Mouse (Mus musculus) E14TG2a.4 (cell line): ENCODE data around the gene Sh3bgrl2.

ENCODE experiments used
- H3K27me3 ChIP-seq: 2 replicates; pipeline ENCODE4 v1.6.1; 2014; ENCODE audit warnings: low read length, control low read depth; ENCODE audit not compliant: insufficient read depth
- H3K36me3 ChIP-seq: 2 replicates; pipeline ENCODE4 v1.6.1; 2014; ENCODE audit warnings: low read length, control low read depth; ENCODE audit not compliant: insufficient read depth
- H3K4me1 ChIP-seq: replicated peaks from 2 replicates; pipeline ENCODE4 v1.6.1; 2014; ENCODE audit warnings: low read depth, low read length, control low read depth
- H3K4me3 ChIP-seq: replicated peaks from 2 replicates; pipeline ENCODE4 v1.5.1; 2014; ENCODE audit warnings: mild to moderate bottlenecking, low read length
- H3K9me3 ChIP-seq: 2 replicates; pipeline ENCODE4 v1.6.1; 2014; ENCODE audit warnings: low read length, control low read depth
- CTCF ChIP-seq: conservative IDR thresholded peaks from 2 replicates; pipeline ENCODE4 v1.5.1; 2014; ENCODE audit warnings: low read length
- NANOG ChIP-seq: IDR thresholded peaks from 2 replicates; pipeline ENCODE4 v1.6.1; 2014; ENCODE audit warnings: borderline replicate concordance, low read length, mixed read lengths
- POU5F1 ChIP-seq: IDR thresholded peaks from 2 replicates; pipeline ENCODE4 v1.6.1; 2014; ENCODE audit warnings: low read length, borderline replicate concordance

Gene Sh3bgrl2

DNA sequence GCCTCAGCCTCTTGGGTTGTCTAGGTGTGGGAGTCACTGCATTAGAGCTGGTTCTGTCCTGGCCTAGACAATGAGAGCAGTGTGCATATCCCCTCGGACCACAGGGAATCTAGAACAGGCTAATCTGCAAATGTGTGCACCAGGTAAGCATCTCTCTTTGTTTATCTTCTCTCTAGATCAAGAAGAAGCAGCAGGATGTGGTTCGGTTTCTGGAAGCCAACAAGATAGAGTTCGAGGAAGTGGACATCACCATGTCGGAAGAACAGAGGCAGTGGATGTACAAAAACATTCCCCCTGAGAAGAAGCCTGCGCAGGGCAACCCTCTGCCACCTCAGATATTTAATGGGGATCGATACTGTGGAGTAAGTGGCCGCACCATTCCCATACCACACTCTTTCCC lies 29.1 kb downstream of the Sh3bgrl2 start:
- H3K27me3 ChIP-seq = no peaks in the 10 kb centered on the region
- H3K9me3 ChIP-seq = no peaks in the 10 kb centered on the region
- H3K4me1 ChIP-seq = peaks cover 5% of the 10 kb centered on the region; the same call in 1 of the 2 replicates
- H3K4me3 ChIP-seq = no peak overlapping the region
- H3K36me3 ChIP-seq = no peaks in the 10 kb centered on the region
- no peak for TF ChIP-seq CTCF
- no peak for TF ChIP-seq POU5F1
- TF ChIP-seq NANOG = no peak

- no peaks in the 10 kb centered on the region for H3K9me3 ChIP-seq
- H3K27me3 ChIP-seq = no peaks in the 10 kb centered on the region
- TF ChIP-seq POU5F1 (no peak), NANOG (no peak), CTCF (no peak)
- H3K4me3 ChIP-seq = no peak overlapping the region
- H3K36me3 ChIP-seq = no peaks in the 10 kb centered on the region
- H3K4me1 ChIP-seq = no peaks in the 10 kb centered on the region
Measured at GRCm38 (mm10) chr9:83579049-83579448, 30.9 kb downstream of the Sh3bgrl2 start.

DNA sequence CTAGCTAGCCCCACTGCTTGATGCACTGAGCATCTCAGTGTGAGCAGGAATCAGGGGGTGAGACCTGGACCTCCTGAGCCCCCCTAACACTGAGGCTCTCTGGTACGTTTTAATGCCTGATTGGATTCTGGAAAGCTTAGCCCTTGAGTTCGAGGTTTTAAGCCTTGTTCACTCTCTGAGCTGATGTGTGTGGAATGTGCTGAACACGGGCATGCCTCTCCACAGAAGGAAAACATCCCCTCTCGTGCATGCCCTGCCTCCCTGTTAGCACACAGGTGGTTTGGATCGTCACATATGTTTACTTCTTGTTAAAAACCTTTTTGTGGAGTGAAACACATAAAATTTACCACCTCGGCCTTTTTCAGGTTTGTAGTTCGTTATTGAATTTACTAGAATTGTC lies 34.6 kb downstream of the Sh3bgrl2 start:
- H3K9me3 ChIP-seq = no peaks in the 10 kb centered on the region
- no peaks in the 10 kb centered on the region for H3K4me1 ChIP-seq
- TF ChIP-seq CTCF = no peak
- TF ChIP-seq POU5F1 = no peak
- TF ChIP-seq NANOG = no peak
- no peaks in the 10 kb centered on the region for H3K27me3 ChIP-seq
- H3K36me3 ChIP-seq = no peaks in the 10 kb centered on the region
- no peak overlapping the region for H3K4me3 ChIP-seq

GRCm38 (mm10) chr9:83586316-83587050 lies 38.4 kb downstream of the Sh3bgrl2 start:
- no peaks in the 10 kb centered on the region for H3K4me1 ChIP-seq
- H3K4me3 ChIP-seq = no peak overlapping the region
- no peaks in the 10 kb centered on the region for H3K27me3 ChIP-seq
- H3K36me3 ChIP-seq = no peaks in the 10 kb centered on the region
- H3K9me3 ChIP-seq = no peaks in the 10 kb centered on the region
- TF ChIP-seq POU5F1 (no peak), CTCF (no peak), NANOG (no peak)

DNA sequence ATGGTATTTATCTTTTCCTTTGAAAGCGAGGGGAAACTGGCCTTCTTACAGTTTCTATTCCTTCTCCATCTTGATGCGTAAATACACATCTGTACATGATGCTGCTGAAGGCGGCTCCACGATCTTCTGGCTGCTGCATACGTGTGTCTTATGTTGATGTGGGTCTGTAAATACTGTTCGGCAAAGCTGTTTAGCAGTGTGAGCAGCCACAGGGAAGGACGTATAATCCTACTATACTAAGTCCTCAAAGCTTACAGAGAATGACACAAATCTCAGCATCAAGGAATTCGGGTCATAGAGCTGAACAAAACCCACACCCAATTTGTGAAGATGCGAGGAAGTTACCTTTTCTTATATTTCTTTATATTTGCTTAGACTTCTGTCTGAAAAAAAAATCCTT lies 39.0 kb downstream of the Sh3bgrl2 start:
- no peaks in the 10 kb centered on the region for H3K4me1 ChIP-seq
- H3K27me3 ChIP-seq = no peaks in the 10 kb centered on the region
- no peak overlapping the region for H3K4me3 ChIP-seq
- no peaks in the 10 kb centered on the region for H3K36me3 ChIP-seq
- H3K9me3 ChIP-seq = no peaks in the 10 kb centered on the region
- TF ChIP-seq NANOG (no peak), POU5F1 (no peak)

- no peaks in the 10 kb centered on the region for H3K9me3 ChIP-seq
Measured at GRCm38 (mm10) chr9:83589063-83589462, 40.9 kb downstream of the Sh3bgrl2 start.

DNA sequence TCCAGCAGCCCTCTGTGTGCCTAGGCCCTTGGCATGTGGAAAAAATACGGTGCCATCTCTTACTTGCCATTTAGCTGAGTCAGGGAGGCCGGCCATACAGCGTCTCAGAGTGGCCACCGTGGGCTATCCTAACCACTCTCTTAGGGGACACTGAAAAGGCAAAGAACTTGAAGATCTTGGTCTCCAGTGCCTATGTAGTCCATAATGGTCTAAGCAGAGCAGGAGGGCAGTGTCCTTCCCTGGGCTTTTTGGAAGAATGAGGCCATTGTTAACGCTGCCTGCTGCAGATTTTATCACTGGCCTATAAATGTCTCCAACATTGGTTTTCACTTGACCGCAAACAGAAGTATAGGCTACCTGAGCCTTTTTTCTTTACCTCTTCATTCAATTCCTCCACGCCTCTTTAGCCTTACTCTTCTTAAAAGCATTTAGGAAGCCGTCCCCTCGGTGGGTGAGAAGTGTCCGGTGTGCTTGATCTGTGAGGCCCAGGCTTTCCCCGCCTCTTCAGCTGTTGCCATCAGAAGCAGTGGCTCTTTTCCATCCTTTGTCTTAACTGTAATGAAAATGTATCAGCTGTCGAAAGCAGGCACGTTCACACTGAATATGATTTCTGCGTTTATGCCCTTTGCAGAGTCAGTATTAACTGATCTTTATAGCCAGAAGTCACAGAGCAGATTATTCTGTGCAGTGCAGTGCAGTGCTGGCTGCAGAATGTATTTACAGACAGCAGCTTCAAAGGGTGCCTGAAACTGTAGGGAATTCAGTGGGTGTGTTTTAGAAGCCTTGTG lies 41.7 kb downstream of the Sh3bgrl2 start:
- TF ChIP-seq NANOG = no peak
- TF ChIP-seq CTCF = no peak
- TF ChIP-seq POU5F1 = no peak
- H3K4me1 ChIP-seq = no peaks in the 10 kb centered on the region

More at GRCm38 (mm10) chr9:83589063-83589462, 40.9 kb downstream of the Sh3bgrl2 start:
- no peaks in the 10 kb centered on the region for H3K36me3 ChIP-seq
- H3K4me1 ChIP-seq = no peaks in the 10 kb centered on the region
- H3K4me3 ChIP-seq = no peak overlapping the region
- TF ChIP-seq CTCF (no peak), NANOG (no peak), POU5F1 (no peak)
- H3K27me3 ChIP-seq = no peaks in the 10 kb centered on the region

GRCm38 (mm10) chr9:83591848-83592456 lies 43.8 kb downstream of the Sh3bgrl2 start:
- H3K4me3 ChIP-seq = no peak overlapping the region
- H3K4me1 ChIP-seq = peaks cover 3% of the 10 kb centered on the region; the same call in 1 of the 2 replicates
- no peaks in the 10 kb centered on the region for H3K36me3 ChIP-seq
- TF ChIP-seq POU5F1 (no peak), NANOG (no peak), CTCF (no peak)
- no peaks in the 10 kb centered on the region for H3K9me3 ChIP-seq
- no peaks in the 10 kb centered on the region for H3K27me3 ChIP-seq

More for the DNA sequence above, 41.7 kb downstream of the Sh3bgrl2 start:
- H3K4me3 ChIP-seq = no peak overlapping the region
- no peaks in the 10 kb centered on the region for H3K9me3 ChIP-seq
- no peaks in the 10 kb centered on the region for H3K27me3 ChIP-seq
- H3K36me3 ChIP-seq = no peaks in the 10 kb centered on the region
